In genomic region chr10:81289278-81289677, GRCm38 (mm10) we compare ENCODE assay signal across 8 mouse cellular contexts. TPM values are rescaled to one million over a fixed set of nuclear protein-coding genes. Genes with fewer than 3 reads are reported as not detected.
A peak's percentile ranks its signal among the peaks of the same experiment; 100 is the strongest.
DNase-seq lines count a peak whose midpoint lies in the region; ATAC-seq and TF ChIP-seq lines count a peak whose summit lies in the region.
"Had no signal": no experiment of that assay in that cellular context is flagged by ENCODE, and none has a peak within 500 bp of the region (broad histone marks: within the 10 kb centered on the region; RNA-seq: fewer than 3 reads in every experiment).

No protein-coding gene starts in this region.

- peak overlapping the region; percentile 21; the same call in 1 of the 2 replicates for H3K4me3 ChIP-seq in midbrain, embryonic 10.5 days
- no peak overlapping the region; the same call in 1 of the 2 replicates for H3K4me3 ChIP-seq in midbrain, embryonic 15.5 days
- no peak overlapping the region for H3K4me3 ChIP-seq in hindbrain, embryonic 12.5 days
- no peak overlapping the region for H3K4me3 ChIP-seq in lung, adult 2 months (replicated peaks; ENCODE audit: extremely low read depth, low read depth, low read length)
- H3K4me3 ChIP-seq: heart, embryonic 15.5 days had no signal

- H3K4me1 ChIP-seq in midbrain, embryonic 10.5 days: peaks cover 48% of the 10 kb centered on the region
- peaks cover 22% of the 10 kb centered on the region for H3K4me1 ChIP-seq in midbrain, embryonic 15.5 days
- peaks cover 26% of the 10 kb centered on the region for H3K4me1 ChIP-seq in hindbrain, embryonic 12.5 days
- H3K4me1 ChIP-seq in lung, adult 2 months (ENCODE audit: control insufficient read depth, insufficient read depth, low read length): peaks cover 12% of the 10 kb centered on the region

- H3K9ac ChIP-seq in midbrain, embryonic 15.5 days: no peak overlapping the region
- H3K9ac ChIP-seq in hindbrain, embryonic 12.5 days: no peak overlapping the region
- H3K9ac ChIP-seq: heart, embryonic 15.5 days had no signal

- H3K27me3 ChIP-seq in midbrain, embryonic 10.5 days (ENCODE audit: low read depth, poor library complexity, severe bottlenecking): peaks cover 74% of the 10 kb centered on the region
- peaks cover 7% of the 10 kb centered on the region for H3K27me3 ChIP-seq in midbrain, embryonic 15.5 days (replicated peaks)
- H3K27me3 ChIP-seq in hindbrain, embryonic 12.5 days: peaks cover 47% of the 10 kb centered on the region

- no peaks in the 10 kb centered on the region for H3K9me3 ChIP-seq in midbrain, embryonic 10.5 days (replicated peaks)
- H3K9me3 ChIP-seq in midbrain, embryonic 15.5 days: no peaks in the 10 kb centered on the region
- H3K9me3 ChIP-seq in hindbrain, embryonic 12.5 days (replicated peaks): no peaks in the 10 kb centered on the region
- H3K9me3 ChIP-seq: heart, embryonic 15.5 days had no signal

- H3K36me3 ChIP-seq in midbrain, embryonic 10.5 days: no peaks in the 10 kb centered on the region
- no peaks in the 10 kb centered on the region for H3K36me3 ChIP-seq in midbrain, embryonic 15.5 days (replicated peaks)
- no peaks in the 10 kb centered on the region for H3K36me3 ChIP-seq in hindbrain, embryonic 12.5 days
- H3K36me3 ChIP-seq: heart, embryonic 15.5 days had no signal

- H3K4me2 ChIP-seq in midbrain, embryonic 15.5 days: no peak overlapping the region
- H3K4me2 ChIP-seq in hindbrain, embryonic 12.5 days (replicated peaks): peak overlapping the region; percentile 24; the same call in 1 of the 2 replicates
- H3K4me2 ChIP-seq: heart, embryonic 15.5 days had no signal

- DNase-seq in midbrain, embryonic 10.5 days (ENCODE audit: low spot score): peak; percentile 64
- DNase-seq in T-cell, adult 2 months (ENCODE audit: low spot score): peak; percentile 68
- peak; percentile 75 to 80 for DNase-seq in cerebellum, postnatal 25 days
- DNase-seq in lung, adult 2 months: peak; percentile 64
- DNase-seq in spleen, postnatal 36 days (ENCODE audit: low spot score in 2 of 2): peak; percentile 54 to 58

- ATAC-seq in midbrain, embryonic 15.5 days (replicated peaks): no peak
- ATAC-seq in hindbrain, embryonic 12.5 days (ENCODE audit: low FRiP score): no peak

- no peak for TF ChIP-seq POLR2A in lung, adult 2 months (IDR thresholded peaks at IDR 0.05; ENCODE audit: borderline replicate concordance, extremely low read depth, low read depth, low read length)

- 4% methylated on average over 7 of the region's 7 CpGs for WGBS in midbrain, embryonic 10.5 days
- 2% methylated on average over 7 of the region's 7 CpGs for WGBS in midbrain, embryonic 15.5 days
- WGBS in hindbrain, embryonic 12.5 days: 4% methylated on average over 7 of the region's 7 CpGs
- 6% methylated on average over 7 of the region's 7 CpGs for WGBS in lung, adult 2 months

- no peak overlapping the region for H3K27ac ChIP-seq in midbrain, embryonic 10.5 days (replicated peaks)
- no peak overlapping the region for H3K27ac ChIP-seq in midbrain, embryonic 15.5 days
- no peak overlapping the region for H3K27ac ChIP-seq in hindbrain, embryonic 12.5 days
- H3K27ac ChIP-seq: heart, embryonic 15.5 days had no signal

- peak; percentile 90 for TF ChIP-seq CTCF in lung, adult 2 months (IDR thresholded peaks at IDR 0.05; ENCODE audit: insufficient read depth, low read length)

RNA-seq across cellular contexts. Expression of gene Tjp3, which starts 2.1 kb away (rescaled TPM):
- 6.5 and 6.9 TPM in 2 replicates for polyA plus RNA-seq in midbrain, embryonic 10.5 days (2016; fragmentation: Nextera tagmentation; extraction: Ambion mirVana)
- 6.9 and 8.0 TPM in 2 replicates for polyA plus RNA-seq in midbrain, embryonic 15.5 days (2015; fragmentation: Nextera tagmentation; extraction: Ambion mirVana)
- polyA plus RNA-seq in hindbrain, embryonic 12.5 days (2016; fragmentation: Nextera tagmentation; extraction: Ambion mirVana): 5.4 and 6.8 TPM in 2 replicates
- polyA plus RNA-seq in lung, adult 2 months (2012; rRNA removed): 27.6 and 27.7 TPM in 2 replicates

RNA-seq across cellular contexts. Expression of gene Pip5k1c, which starts 3.5 kb away (rescaled TPM):
- polyA plus RNA-seq in midbrain, embryonic 10.5 days (2016; fragmentation: Nextera tagmentation; extraction: Ambion mirVana): 55.0 and 60.8 TPM in 2 replicates
- polyA plus RNA-seq in midbrain, embryonic 15.5 days (2015; fragmentation: Nextera tagmentation; extraction: Ambion mirVana): 154 and 159 TPM in 2 replicates
- 97.3 and 103 TPM in 2 replicates for polyA plus RNA-seq in hindbrain, embryonic 12.5 days (2016; fragmentation: Nextera tagmentation; extraction: Ambion mirVana)
- polyA plus RNA-seq in lung, adult 2 months (2012; rRNA removed): 103 and 104 TPM in 2 replicates

RNA-seq across cellular contexts. Expression of gene Apba3, which starts 22.5 kb away (rescaled TPM):
- polyA plus RNA-seq in midbrain, embryonic 10.5 days (2016; fragmentation: Nextera tagmentation; extraction: Ambion mirVana): 50.5 and 55.5 TPM in 2 replicates
- 36.4 and 38.5 TPM in 2 replicates for polyA plus RNA-seq in midbrain, embryonic 15.5 days (2015; fragmentation: Nextera tagmentation; extraction: Ambion mirVana)
- 36.9 and 38.1 TPM in 2 replicates for polyA plus RNA-seq in hindbrain, embryonic 12.5 days (2016; fragmentation: Nextera tagmentation; extraction: Ambion mirVana)
- 86.4 and 104 TPM in 2 replicates for polyA plus RNA-seq in lung, adult 2 months (2012; rRNA removed)

RNA-seq across cellular contexts. Expression of gene Mrpl54, which starts 22.5 kb away (rescaled TPM):
- 229 and 258 TPM in 2 replicates for polyA plus RNA-seq in midbrain, embryonic 10.5 days (2016; fragmentation: Nextera tagmentation; extraction: Ambion mirVana)
- 124 and 126 TPM in 2 replicates for polyA plus RNA-seq in midbrain, embryonic 15.5 days (2015; fragmentation: Nextera tagmentation; extraction: Ambion mirVana)
- polyA plus RNA-seq in hindbrain, embryonic 12.5 days (2016; fragmentation: Nextera tagmentation; extraction: Ambion mirVana): 142 and 155 TPM in 2 replicates
- polyA plus RNA-seq in lung, adult 2 months (2012; rRNA removed): 60.1 and 87.9 TPM in 2 replicates

RNA-seq across cellular contexts. Expression of gene Cactin, which starts 31.6 kb away (rescaled TPM):
- polyA plus RNA-seq in midbrain, embryonic 10.5 days (2016; fragmentation: Nextera tagmentation; extraction: Ambion mirVana): 53.5 and 53.6 TPM in 2 replicates
- polyA plus RNA-seq in midbrain, embryonic 15.5 days (2015; fragmentation: Nextera tagmentation; extraction: Ambion mirVana): 35.8 and 38.3 TPM in 2 replicates
- polyA plus RNA-seq in hindbrain, embryonic 12.5 days (2016; fragmentation: Nextera tagmentation; extraction: Ambion mirVana): 53.3 and 54.5 TPM in 2 replicates
- 30.5 and 36.7 TPM in 2 replicates for polyA plus RNA-seq in lung, adult 2 months (2012; rRNA removed)
